Mouse (Mus musculus) cerebellum, adult 2 months (tissue): ENCODE measurements at regions not wholly inside any gene's neighbourhood (a gene's known extent, or its start where the extent isn't known, plus 50 kb on each side); places are given as distances from the start of the nearest gene placed in this dataset.
"Not testable (repeated sequence)": the region's sequence is repeated elsewhere in the genome, so short reads cannot be mapped to it uniquely, and the experiment has no call there.

Experiments used
- DNase-seq, 2 experiments: peaks; one replicate each; pipeline ENCODE4 v3.0.0; 2021
- H3K27ac ChIP-seq: fragments of 200-500 bp; 2 replicates; pipeline ENCODE4 v1.5.1; 2012; ENCODE audit warnings: low read length, control low read depth, inconsistent platforms; ENCODE audit not compliant: insufficient read depth
- H3K27me3 ChIP-seq: fragments of 200-500 bp; 2 replicates; pipeline ENCODE4 v1.6.1; 2012; ENCODE audit warnings: inconsistent platforms, mild to moderate bottlenecking, low read length, moderate library complexity; ENCODE audit not compliant: control insufficient read depth, insufficient read depth
- H3K4me1 ChIP-seq: fragments of 200-500 bp; 2 replicates; pipeline ENCODE4 v1.6.1; 2011; ENCODE audit warnings: low read length; ENCODE audit not compliant: control insufficient read depth, insufficient read depth
- H3K4me3 ChIP-seq: fragments of 200-500 bp; replicated peaks from 2 replicates; pipeline ENCODE3; 2011; ENCODE audit warnings: mild to moderate bottlenecking, low read depth, low read length, control low read depth; ENCODE audit not compliant: insufficient read depth
- CTCF ChIP-seq: fragments of 200-500 bp; IDR thresholded peaks from 2 replicates; pipeline ENCODE4 v1.5.1; 2011; ENCODE audit warnings: low read depth, mild to moderate bottlenecking, control low read depth, low read length, moderate library complexity, borderline replicate concordance; ENCODE audit not compliant: insufficient read depth
- POLR2A ChIP-seq: fragments of 200-500 bp; IDR thresholded peaks from 2 replicates; pipeline ENCODE4 v1.6.1; 2011; ENCODE audit warnings: low read length, control low read depth, borderline replicate concordance; ENCODE audit not compliant: insufficient read depth
- WGBS: fragments of 180-500 bp; shearing (Covaris S2); methylation state at CpG from one replicate; pipeline ENCODE4 v1.1.7; 2018; 5-methylcytosine and 5-hydroxymethylcytosine counted together

GRCm38 (mm10) chr2:22026794-22027193 lies 200.5 kb upstream of the Myo3a start:
- 82% methylated on average over 1 of the region's 1 CpGs for WGBS
- Histone ChIP-seq H3K27me3 (no peaks in the 10 kb centered on the region), H3K4me3 (no peak overlapping the region), H3K27ac (no peak overlapping the region), H3K4me1 (no peaks in the 10 kb centered on the region)
- no peak for TF ChIP-seq POLR2A
- no peak for TF ChIP-seq CTCF
- no peak for DNase-seq

- Histone ChIP-seq H3K4me1 (no peaks in the 10 kb centered on the region), H3K27me3 (no peaks in the 10 kb centered on the region), H3K4me3 (no peak overlapping the region), H3K27ac (no peak overlapping the region)
- no peak for TF ChIP-seq CTCF
- TF ChIP-seq POLR2A: no peak
- 56% methylated on average over 1 of the region's 1 CpGs for WGBS
- DNase-seq: no peak
Measured at GRCm38 (mm10) chr2:22028569-22028968, 198.7 kb upstream of the Myo3a start.

GRCm38 (mm10) chr2:22029022-22029803 lies 198.1 kb upstream of the Myo3a start:
- Histone ChIP-seq H3K4me3 (no peak overlapping the region), H3K4me1 (no peaks in the 10 kb centered on the region), H3K27me3 (no peaks in the 10 kb centered on the region), H3K27ac (no peak overlapping the region)
- WGBS: 29% methylated on average over 8 of the region's 8 CpGs
- no peak for TF ChIP-seq POLR2A
- no peak for TF ChIP-seq CTCF
- DNase-seq: peak in 1 of 2 experiments; percentile 1

GRCm38 (mm10) chr2:22029804-22030194 lies 197.5 kb upstream of the Myo3a start:
- Histone ChIP-seq H3K27me3 (no peaks in the 10 kb centered on the region), H3K4me3 (no peak overlapping the region), H3K4me1 (no peaks in the 10 kb centered on the region), H3K27ac (no peak overlapping the region)
- no peak for TF ChIP-seq POLR2A
- no peak for TF ChIP-seq CTCF
- DNase-seq: no peak
- WGBS: 69% methylated on average over 5 of the region's 5 CpGs

GRCm38 (mm10) chr2:22036841-22037240 lies 190.5 kb upstream of the Myo3a start:
- no peaks in the 10 kb centered on the region for H3K4me1 ChIP-seq
- DNase-seq: no peak
- WGBS: 56% methylated on average over 2 of the region's 2 CpGs
- H3K27ac ChIP-seq: no peak overlapping the region
- no peak overlapping the region for H3K4me3 ChIP-seq
- no peak for TF ChIP-seq POLR2A
- TF ChIP-seq CTCF: no peak
- H3K27me3 ChIP-seq: no peaks in the 10 kb centered on the region

GRCm38 (mm10) chr2:22038780-22039179 lies 188.5 kb upstream of the Myo3a start:
- TF ChIP-seq POLR2A: no peak
- TF ChIP-seq CTCF: no peak
- no peak overlapping the region for H3K4me3 ChIP-seq
- DNase-seq: no peak
- no peaks in the 10 kb centered on the region for H3K4me1 ChIP-seq
- no peak overlapping the region for H3K27ac ChIP-seq
- no peaks in the 10 kb centered on the region for H3K27me3 ChIP-seq
- WGBS: 19% methylated on average over 2 of the region's 2 CpGs

- not testable (repeated sequence) for H3K27me3 ChIP-seq, DNase-seq, H3K4me1 ChIP-seq, H3K4me3 ChIP-seq, H3K27ac ChIP-seq
- WGBS: 89% methylated on average over 6 of the region's 6 CpGs
Measured at GRCm38 (mm10) chr2:22043937-22044336, 183.4 kb upstream of the Myo3a start.

GRCm38 (mm10) chr2:22044949-22045348 lies 182.4 kb upstream of the Myo3a start:
- Histone ChIP-seq H3K4me3 (no peak overlapping the region), H3K4me1 (no peaks in the 10 kb centered on the region), H3K27ac (no peak overlapping the region), H3K27me3 (no peaks in the 10 kb centered on the region)
- DNase-seq: no peak
- TF ChIP-seq CTCF (no peak), POLR2A (no peak)
- 68% methylated on average over 2 of the region's 2 CpGs for WGBS
